Mouse (Mus musculus) adrenal gland, postnatal 10 days (tissue): Measurements from ENCODE around the gene Slc8a1. TPM values are rescaled to one million over a fixed set of nuclear protein-coding genes. Genes with fewer than 3 reads are reported as not detected.

Source experiments
- DNase-seq: peaks from one replicate; pipeline ENCODE4 v3.0.0; 2021; ENCODE audit warnings: mixed read lengths
- total RNA-seq, 2 experiments: library from RNA; stranded (reverse); gene quantifications; 2 replicates each; pipeline ENCODE4 v1.2.3; 2021

The Slc8a1 gene
- total RNA-seq, 2 experiments from 2014 or later, result 15.8 to 21.1 TPM

- DNase-seq, result no peak
Measured at GRCm38 (mm10) chr17:81504040-81504439, 234.1 kb downstream of the Slc8a1 start.

- no peak for DNase-seq
Measured at GRCm38 (mm10) chr17:81502732-81503131, 235.4 kb downstream of the Slc8a1 start.

DNA sequence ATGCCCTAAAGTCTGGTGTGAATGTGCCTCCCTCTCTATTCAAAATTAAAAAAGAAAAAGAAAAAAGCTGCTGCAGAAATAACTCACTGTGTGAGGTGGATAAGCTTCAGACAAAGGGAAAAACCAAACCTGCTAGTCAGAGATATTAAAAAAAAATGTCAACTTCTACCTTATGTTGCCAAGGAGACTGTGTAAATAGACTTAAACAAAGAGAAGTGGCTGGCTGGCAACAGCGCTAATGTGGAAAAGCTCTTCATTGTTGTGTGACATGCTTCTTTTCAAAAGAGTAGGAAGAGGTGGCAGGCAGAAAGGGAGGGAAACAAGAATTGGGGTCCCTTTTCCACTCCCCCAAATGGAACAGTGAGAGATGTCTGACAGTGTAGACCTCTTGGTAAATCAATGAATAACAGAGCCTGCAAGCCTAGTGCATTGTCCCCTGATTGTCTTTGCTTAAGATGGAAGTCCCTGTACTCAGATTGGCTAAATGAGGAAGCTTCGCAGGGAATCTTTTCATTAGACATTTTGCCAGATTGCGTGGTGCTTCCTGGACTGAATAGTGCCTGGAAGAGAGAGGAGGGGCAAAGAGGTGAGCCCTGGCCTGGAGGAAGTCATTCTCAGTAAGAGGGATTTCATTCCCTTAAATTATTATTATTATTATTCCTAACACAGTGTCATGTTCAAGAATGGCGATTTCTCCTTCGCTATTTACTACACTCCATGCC lies 237.3 kb downstream of the Slc8a1 start:
- DNase-seq, result no peak

GRCm38 (mm10) chr17:81497919-81498318 lies 240.3 kb downstream of the Slc8a1 start:
- DNase-seq, result no peak

- no peak for DNase-seq
Measured at GRCm38 (mm10) chr17:81496616-81497015, 241.6 kb downstream of the Slc8a1 start.

DNA sequence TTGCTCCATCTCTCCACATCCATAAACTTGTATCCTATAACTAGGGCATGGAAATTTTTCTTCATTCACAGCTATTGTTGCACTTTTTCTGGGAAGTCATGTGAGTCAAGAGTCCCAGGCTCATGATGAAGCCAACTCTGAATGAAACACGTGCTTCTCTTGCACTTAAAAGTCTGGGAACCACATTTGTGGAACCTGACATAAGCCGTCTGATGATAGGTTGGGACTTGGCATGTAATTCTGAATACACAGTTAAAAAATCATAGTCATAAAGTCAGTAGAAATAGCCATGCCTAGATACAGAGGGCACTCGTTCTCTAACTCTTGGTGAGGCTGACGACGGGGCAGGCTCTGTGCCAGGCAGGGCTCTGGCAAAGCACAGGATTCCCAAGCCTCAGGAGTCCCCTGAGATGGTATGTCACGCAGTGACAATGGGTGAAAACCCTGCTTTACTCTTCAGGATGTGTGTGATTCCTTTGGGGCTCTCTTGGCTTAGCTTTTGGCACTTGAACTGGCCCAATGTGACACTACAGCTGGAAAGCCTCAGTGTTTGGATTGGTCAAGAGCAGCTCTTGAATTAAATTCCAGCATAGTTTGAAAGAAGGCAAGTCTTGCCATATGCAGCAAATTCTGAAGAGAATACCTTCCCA lies 245.8 kb downstream of the Slc8a1 start:
- peak; percentile 25 for DNase-seq

DNA sequence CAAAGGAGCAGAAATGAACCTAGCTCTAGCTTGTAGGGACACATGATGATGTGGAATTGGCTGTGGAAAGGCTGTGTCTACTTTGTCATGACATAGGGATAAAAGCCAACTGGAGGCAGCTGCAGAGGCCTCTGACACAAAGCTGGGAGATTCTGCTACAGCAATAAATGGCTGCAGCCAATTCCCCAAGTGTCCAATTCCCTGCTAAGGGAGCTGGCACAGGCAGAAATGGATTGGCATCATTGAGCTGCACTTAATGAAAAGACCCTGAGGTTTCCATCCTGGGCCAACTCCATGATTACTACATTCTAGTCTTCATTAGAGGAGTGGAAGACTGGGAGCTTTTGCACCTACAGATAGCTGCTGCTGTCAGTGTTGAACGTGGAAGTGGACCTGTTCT lies 251.8 kb downstream of the Slc8a1 start:
- no peak for DNase-seq

DNA sequence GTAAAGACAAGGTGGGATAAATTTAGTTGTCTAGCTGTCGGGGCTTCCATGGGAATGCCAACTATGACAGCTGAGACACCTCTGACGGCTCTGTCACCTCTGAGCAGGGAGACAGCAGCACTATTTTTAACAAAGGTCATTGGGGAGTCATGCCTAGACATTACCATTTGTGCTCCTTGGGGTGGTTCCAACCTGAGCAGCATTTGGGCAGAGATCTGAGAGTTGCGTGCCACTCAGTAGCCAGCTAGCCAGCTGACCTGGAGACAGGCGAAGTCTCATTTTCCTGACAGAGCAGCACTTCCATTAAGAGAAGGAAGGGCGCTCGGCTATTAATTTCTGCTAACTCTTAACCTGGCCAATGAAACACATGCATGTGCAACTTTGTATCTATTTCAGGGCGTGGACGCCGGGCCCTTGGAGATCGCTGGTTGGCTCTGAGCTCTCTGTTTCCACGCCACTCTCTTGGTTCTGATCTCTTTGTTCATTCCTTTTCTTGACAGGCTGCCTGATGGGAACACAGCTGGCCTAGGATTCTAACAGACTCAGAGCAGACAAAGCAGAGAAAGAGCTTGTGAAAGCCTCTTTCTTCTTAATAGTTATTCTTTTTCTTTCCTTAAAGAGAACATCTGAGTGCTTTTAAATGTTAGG lies 256.2 kb downstream of the Slc8a1 start:
- DNase-seq, result peak; percentile 54

DNA sequence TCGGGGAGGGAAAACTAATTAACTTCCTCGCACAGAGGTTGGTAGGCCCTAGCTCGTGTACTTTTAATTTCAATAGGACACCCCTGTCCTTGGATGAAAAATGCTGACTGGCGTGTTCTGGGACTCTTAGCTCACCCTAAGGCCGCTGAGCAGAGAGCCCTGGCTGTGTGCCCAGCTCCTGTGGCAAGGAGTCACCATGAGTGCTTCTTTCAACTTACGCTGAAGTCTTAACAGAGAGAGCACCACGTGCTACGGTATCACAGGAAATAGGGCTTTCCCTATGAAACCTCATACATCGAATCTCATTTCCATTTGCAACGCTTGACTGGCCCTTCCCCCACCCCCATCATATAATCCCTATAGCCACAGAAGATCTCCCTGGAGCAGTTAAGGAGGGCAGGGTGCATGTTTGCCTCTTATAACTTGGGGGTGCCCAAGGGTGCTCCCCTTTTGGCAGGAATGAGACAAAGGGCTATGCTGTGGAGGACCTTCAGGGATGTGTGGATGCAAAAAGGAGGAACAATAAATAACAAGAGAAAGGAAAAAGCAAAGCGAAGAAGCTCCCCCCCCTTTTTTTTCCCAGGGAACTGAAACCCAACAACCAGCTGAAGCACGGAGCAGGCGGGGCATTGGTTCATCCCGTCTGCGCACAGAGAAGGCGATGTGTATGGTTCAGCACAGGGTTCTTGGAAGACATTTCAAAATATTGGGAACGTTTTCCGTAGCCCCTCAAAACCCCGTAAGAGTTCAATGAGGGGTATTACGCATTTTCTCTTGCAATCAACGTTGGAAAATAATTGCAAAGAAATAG lies 257.6 kb downstream of the Slc8a1 start:
- peak; percentile 92 for DNase-seq

GRCm38 (mm10) chr17:81479807-81480206 lies 258.4 kb downstream of the Slc8a1 start:
- no peak for DNase-seq

DNA sequence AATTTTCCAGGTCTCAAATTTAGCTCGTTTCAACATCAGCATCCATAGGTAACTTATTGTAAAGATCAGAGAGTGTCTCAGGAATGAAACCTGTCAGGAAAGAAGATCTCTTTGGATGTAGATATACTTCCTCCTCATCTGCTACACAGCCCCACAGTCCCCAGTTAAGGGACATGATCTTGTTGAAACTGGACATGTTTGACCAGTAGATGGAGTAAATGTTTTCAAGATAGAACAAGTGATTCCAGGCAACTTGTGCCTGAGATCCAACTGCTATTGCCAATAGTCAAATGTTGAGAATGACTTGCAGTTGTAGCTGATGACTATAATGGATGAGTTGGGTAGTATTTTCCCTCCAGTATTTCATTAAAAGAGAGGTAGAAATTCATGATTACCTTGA lies 260.8 kb downstream of the Slc8a1 start:
- peak; percentile 4 for DNase-seq

DNA sequence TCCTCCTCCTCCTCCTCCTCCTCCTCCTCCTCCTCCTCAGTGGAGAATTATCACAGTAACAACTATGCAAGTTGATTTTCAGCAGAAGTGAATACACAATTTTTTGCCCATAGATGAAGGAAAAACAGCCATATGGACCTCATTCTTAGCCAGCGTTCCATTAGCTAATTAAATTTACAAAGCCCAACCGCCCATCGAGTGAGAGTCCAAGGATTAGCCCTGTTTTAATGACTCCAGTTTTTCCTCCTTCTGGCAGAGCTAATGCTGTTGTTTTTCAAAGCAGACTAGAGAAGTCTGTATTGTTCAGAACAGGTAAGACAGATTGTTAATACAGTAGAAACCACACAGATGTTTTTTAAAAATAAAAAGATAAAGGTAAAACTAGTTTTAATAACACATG lies 264.8 kb downstream of the Slc8a1 start:
- no peak for DNase-seq

GRCm38 (mm10) chr17:81468941-81469340 lies 269.2 kb downstream of the Slc8a1 start:
- DNase-seq, result no peak

GRCm38 (mm10) chr17:81459379-81459778 lies 278.8 kb downstream of the Slc8a1 start:
- no peak for DNase-seq

DNA sequence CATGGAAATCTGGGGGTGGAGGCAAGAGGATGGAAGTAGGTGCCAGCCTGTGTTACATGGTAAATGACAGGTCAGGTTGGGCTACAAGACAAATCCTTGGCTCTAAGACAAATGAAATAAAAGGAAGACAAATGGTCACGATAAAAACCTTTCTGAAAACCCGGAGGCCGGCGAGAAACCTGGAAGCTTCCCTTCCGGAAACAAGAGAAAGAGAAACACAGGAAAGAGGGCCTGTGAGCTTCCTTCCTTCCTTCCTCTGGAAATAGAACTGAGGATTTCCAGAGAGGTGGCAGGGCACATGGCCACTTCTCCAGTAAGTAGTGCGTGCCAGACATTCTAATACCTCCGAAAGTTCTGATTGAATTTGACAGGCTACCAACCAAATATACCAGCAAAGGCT lies 282.2 kb downstream of the Slc8a1 start:
- DNase-seq, result no peak

GRCm38 (mm10) chr17:81455269-81455668 lies 282.9 kb downstream of the Slc8a1 start:
- DNase-seq, result no peak

GRCm38 (mm10) chr17:81441463-81441862 lies 296.7 kb downstream of the Slc8a1 start, which contains the start of gene Gm11096:
Gene Gm11096 (plus strand): TSS chr17:81441763.
- DNase-seq, result no peak

DNA sequence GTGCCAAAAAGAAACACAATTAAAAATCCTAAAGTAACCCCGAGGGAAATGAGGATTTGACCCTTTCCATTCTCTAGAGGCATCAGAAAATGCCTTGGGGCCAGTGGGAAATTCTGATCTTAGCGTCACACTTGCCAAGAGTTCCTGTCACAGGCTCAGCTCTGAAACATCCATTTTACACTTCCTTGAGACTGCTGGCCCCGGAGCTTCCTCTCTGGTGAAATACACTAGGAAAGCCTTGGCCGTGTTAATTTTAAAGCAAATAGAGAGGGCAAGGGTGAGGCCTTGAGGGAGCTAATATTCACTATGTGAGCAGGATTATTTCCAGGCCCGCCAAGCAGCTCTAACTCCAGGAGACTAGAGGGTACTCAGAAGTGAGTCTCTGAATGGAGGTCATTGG lies 305.0 kb downstream of the Slc8a1 start:
- peak; percentile 30 for DNase-seq

DNA sequence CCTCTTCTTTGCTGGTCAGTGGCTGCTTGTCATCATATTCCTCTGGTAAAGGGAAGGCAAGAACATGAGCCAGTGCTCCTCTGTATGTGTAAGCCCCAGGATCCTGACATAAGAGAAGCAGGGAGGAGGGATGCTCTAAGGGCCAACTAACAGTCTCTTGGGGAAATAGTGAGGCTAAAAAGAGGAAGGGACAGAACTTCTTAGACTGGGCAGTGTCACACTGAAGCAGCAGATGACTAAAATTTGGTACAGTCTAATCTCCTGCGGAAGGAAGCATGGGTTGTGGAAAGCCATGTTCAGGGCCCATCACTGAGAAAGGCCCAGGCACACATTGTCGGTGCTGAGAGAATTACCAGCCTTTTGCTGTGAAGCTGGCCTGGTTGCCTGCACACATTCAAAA lies 305.4 kb downstream of the Slc8a1 start:
- DNase-seq, result no peak

GRCm38 (mm10) chr17:81427245-81427644 lies 310.9 kb downstream of the Slc8a1 start:
- no peak for DNase-seq

GRCm38 (mm10) chr17:81424256-81424912 lies 313.8 kb downstream of the Slc8a1 start:
- DNase-seq, result no peak
